Mouse (Mus musculus): ENCODE measurements around the gene Morc2a.

DNA sequence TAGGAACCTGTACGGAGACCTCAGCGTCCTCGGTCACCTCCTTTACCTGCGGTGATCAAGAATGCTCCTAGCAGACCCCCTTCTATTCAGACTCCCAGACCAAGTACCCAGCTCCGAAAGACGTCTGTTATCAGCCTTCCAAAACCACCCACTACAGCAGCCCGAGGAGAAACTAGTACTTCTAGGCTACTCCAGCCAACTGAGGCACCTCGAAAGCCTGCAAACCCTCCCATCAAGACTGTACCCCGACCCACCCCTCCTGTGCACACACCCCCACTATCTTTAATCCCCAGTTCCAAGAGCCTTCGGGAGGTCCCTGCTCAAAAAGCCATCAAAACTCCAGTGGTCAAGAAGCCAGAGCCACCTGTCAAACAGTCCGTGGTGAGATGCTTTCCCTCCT, 34.7 kb downstream of the Morc2a start:
- TF ChIP-seq CTCF (conservative IDR thresholded peaks at IDR 0.05; ENCODE audit: low read length) = no peak
- TF ChIP-seq NANOG (IDR thresholded peaks at IDR 0.05; ENCODE audit: borderline replicate concordance, low read length) = no peak
- no peak for TF ChIP-seq POU5F1 (IDR thresholded peaks at IDR 0.05; ENCODE audit: borderline replicate concordance, low read length)
